ENCODE assay signal across 8 mouse cellular contexts in the genomic region with DNA sequence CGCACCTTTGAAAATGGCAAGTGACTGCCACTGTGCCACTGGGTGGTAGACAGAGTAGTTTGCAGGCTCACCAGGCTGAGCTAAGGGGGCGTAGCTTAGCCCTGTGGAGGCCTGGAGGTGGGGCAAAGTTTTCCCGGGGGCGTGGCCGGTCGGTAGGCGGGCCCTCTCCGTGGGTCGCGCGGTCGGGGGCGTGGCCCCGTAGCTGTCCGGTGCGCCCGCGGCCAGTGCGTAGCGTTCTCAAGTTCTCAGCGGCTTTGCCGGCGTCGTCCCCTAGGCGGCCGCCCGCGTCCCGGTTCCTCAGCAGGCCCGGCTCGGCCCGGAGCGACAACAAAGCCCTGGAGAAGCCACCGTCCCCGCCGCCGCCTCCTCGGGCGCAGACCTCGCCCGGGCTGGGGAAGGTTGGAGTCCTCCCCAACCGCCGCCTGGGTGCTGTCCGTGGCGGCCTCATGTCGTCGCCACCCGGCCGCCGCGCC. TPM values are rescaled to one million over a fixed set of nuclear protein-coding genes. Genes with fewer than 3 reads are reported as not detected.
DNase-seq lines count a peak whose midpoint lies in the region; ATAC-seq and TF ChIP-seq lines count a peak whose summit lies in the region.

A gene (plus strand): TSS at position 191 of the 473 bp plus-strand sequence.

- TF ChIP-seq CTCF in layer of hippocampus, adult 2 months (conservative IDR thresholded peaks at IDR 0.05), result peak; percentile 60
- peak; percentile 31 for TF ChIP-seq CTCF in lung, embryonic 14.5 days (IDR thresholded peaks at IDR 0.05; ENCODE audit: low read depth)
- no peak for TF ChIP-seq CTCF in olfactory bulb, adult 2 months (IDR thresholded peaks at IDR 0.05; ENCODE audit: insufficient read depth, low read depth, low read length)
- TF ChIP-seq CTCF in thymus, adult 2 months (IDR thresholded peaks at IDR 0.05; ENCODE audit: borderline replicate concordance, control insufficient read depth, extremely low read depth, insufficient read depth, low read length, poor library complexity), result no peak

- peak; percentile 93 for ATAC-seq in forebrain, embryonic 16.5 days
- ATAC-seq in lung, embryonic 14.5 days (ENCODE audit: insufficient read depth), result peak; percentile 92

- H3K9ac ChIP-seq in ES-E14 (ENCODE audit: insufficient read depth, low read depth, low read length, poor library complexity, severe bottlenecking), result peak within 1 kb of the TSS; percentile 83
- peak within 1 kb of the TSS; percentile 82 for H3K9ac ChIP-seq in forebrain, embryonic 16.5 days (replicated peaks; ENCODE audit: low read depth, low read length)
- H3K9ac ChIP-seq in lung, embryonic 14.5 days, result peak within 1 kb of the TSS; percentile 58

- H3K9me3 ChIP-seq in ES-E14 (ENCODE audit: control insufficient read depth, insufficient read depth, low read depth, low read length), result no peaks in the 10 kb centered on the region
- H3K9me3 ChIP-seq in forebrain, embryonic 16.5 days (ENCODE audit: control insufficient read depth, low read length), result no peaks in the 10 kb centered on the region
- no peaks in the 10 kb centered on the region for H3K9me3 ChIP-seq in lung, embryonic 14.5 days (ENCODE audit: low read depth, low read length)

- DNase-seq in ES-E14 (ENCODE audit: low read depth, low spot score), result peak; percentile 71
- peak; percentile 81 for DNase-seq in cerebellum, adult 11-12 months
- DNase-seq in heart, postnatal 36 days, result peak; percentile 95
- peak; percentile 82 to 89 for DNase-seq in layer of hippocampus, adult 2 months (ENCODE audit: low spot score in 2 of 2)
- peak; percentile 94 for DNase-seq in lung, embryonic 14.5 days
- DNase-seq in thymus, adult 2 months, result peak; percentile 92

- peaks cover 0 to 3% of the 10 kb centered on the region in 2 experiments; a peak in 2 of 4 replicates for H3K4me1 ChIP-seq in ES-E14 (ENCODE audit: control insufficient read depth in 2 of 2, insufficient read depth in 2 of 2, low read length in 2 of 2, poor library complexity in 1 of 2)
- H3K4me1 ChIP-seq in forebrain, embryonic 16.5 days (replicated peaks; ENCODE audit: control insufficient read depth, insufficient read depth, low read length), result peaks cover 3% of the 10 kb centered on the region; the same call in 1 of the 2 replicates
- no peaks in the 10 kb centered on the region for H3K4me1 ChIP-seq in lung, embryonic 14.5 days (ENCODE audit: insufficient read depth)
- peaks cover 14% of the 10 kb centered on the region for H3K4me1 ChIP-seq in olfactory bulb, adult 2 months (ENCODE audit: control insufficient read depth, insufficient read depth, low read length)
- 0 out of 2 replicates have a peak, but pooled peaks cover 2% of the 10 kb centered on the region for H3K4me1 ChIP-seq in thymus, adult 2 months (replicated peaks; ENCODE audit: control insufficient read depth, insufficient read depth, low read length)

- H3K27ac ChIP-seq in ES-E14 (ENCODE audit: insufficient read depth, low read depth, low read length, poor library complexity, severe bottlenecking), result peak within 1 kb of the TSS; percentile 74; the same call in 1 of the 2 replicates
- peak within 1 kb of the TSS; percentile 52 for H3K27ac ChIP-seq in forebrain, embryonic 16.5 days (ENCODE audit: low read length)
- peak within 1 kb of the TSS; percentile 76 for H3K27ac ChIP-seq in layer of hippocampus, adult 2 months
- H3K27ac ChIP-seq in lung, embryonic 14.5 days (ENCODE audit: low read depth), result peak within 1 kb of the TSS; percentile 94
- 0 out of 2 replicates have a peak within 1 kb of the TSS, but pooled peaks have one; percentile 12 for H3K27ac ChIP-seq in olfactory bulb, adult 2 months (ENCODE audit: insufficient read depth, low read depth, low read length)
- H3K27ac ChIP-seq in thymus, adult 2 months (ENCODE audit: control insufficient read depth, insufficient read depth, low read length), result no peak within 1 kb of the TSS

- TF ChIP-seq POLR2A in olfactory bulb, adult 2 months (IDR thresholded peaks at IDR 0.05; ENCODE audit: insufficient read depth, low read depth, low read length), result no peak
- TF ChIP-seq POLR2A in thymus, adult 2 months (IDR thresholded peaks at IDR 0.05; ENCODE audit: control insufficient read depth, extremely low read depth, insufficient read depth, low read length, poor library complexity), result no peak

- under 1% methylated on average over 44 of the region's 51 CpGs for WGBS in forebrain, embryonic 16.5 days
- WGBS in lung, embryonic 14.5 days, result under 1% methylated on average over 51 of the region's 51 CpGs
- under 1% methylated on average over 51 of the region's 51 CpGs for WGBS in olfactory bulb, adult 2 months
- WGBS in thymus, adult 2 months, result under 1% methylated on average over 51 of the region's 51 CpGs

- H3K4me3 ChIP-seq in ES-E14 (ENCODE audit: insufficient read depth in 1 of 2, low read depth in 1 of 2, low read length in 2 of 2, poor library complexity in 1 of 2, severe bottlenecking in 1 of 2), result peak within 1 kb of the TSS; percentile 88 to 89
- H3K4me3 ChIP-seq in forebrain, embryonic 16.5 days (replicated peaks; ENCODE audit: low read length), result peak within 1 kb of the TSS; percentile 77
- H3K4me3 ChIP-seq in layer of hippocampus, adult 2 months, result peak within 1 kb of the TSS; percentile 84
- peak within 1 kb of the TSS; percentile 62 for H3K4me3 ChIP-seq in lung, embryonic 14.5 days (ENCODE audit: low read depth, low read length)
- H3K4me3 ChIP-seq in olfactory bulb, adult 2 months (ENCODE audit: insufficient read depth, low read depth, low read length), result peak within 1 kb of the TSS; percentile 74
- peak within 1 kb of the TSS; percentile 63 for H3K4me3 ChIP-seq in thymus, adult 2 months (ENCODE audit: control insufficient read depth, insufficient read depth, low read length)

- no peaks in the 10 kb centered on the region for H3K36me3 ChIP-seq in ES-E14 (ENCODE audit: control insufficient read depth, insufficient read depth, low read length, poor library complexity, severe bottlenecking)
- no peaks in the 10 kb centered on the region for H3K36me3 ChIP-seq in forebrain, embryonic 16.5 days (ENCODE audit: control insufficient read depth, insufficient read depth)
- no peaks in the 10 kb centered on the region for H3K36me3 ChIP-seq in lung, embryonic 14.5 days (ENCODE audit: insufficient read depth)
- no peaks in the 10 kb centered on the region for H3K36me3 ChIP-seq in thymus, adult 2 months (ENCODE audit: control insufficient read depth, insufficient read depth, low read length)

- H3K4me2 ChIP-seq in forebrain, embryonic 16.5 days (ENCODE audit: low read length), result peak within 1 kb of the TSS; percentile 69
- H3K4me2 ChIP-seq in lung, embryonic 14.5 days, result peak within 1 kb of the TSS; percentile 94

- H3K27me3 ChIP-seq in forebrain, embryonic 16.5 days (replicated peaks; ENCODE audit: control insufficient read depth, insufficient read depth, low read length), result no peaks in the 10 kb centered on the region
- no peaks in the 10 kb centered on the region for H3K27me3 ChIP-seq in lung, embryonic 14.5 days (ENCODE audit: insufficient read depth, low read length)
- H3K27me3 ChIP-seq in thymus, adult 2 months (ENCODE audit: control insufficient read depth, insufficient read depth, low read length), result no peaks in the 10 kb centered on the region

- in situ Hi-C loops in ES-E14 (cut with MboI; ENCODE audit: low sequenced_read_pairs in 2 of 2, unreplicated experiment in 2 of 2), result no loop called here

- intact Hi-C loops in heart, postnatal 36 days (cut with DNase I), result no loop called here

TF ChIP-seq in ES-E14, 5 proteins besides CTCF, POLR2A, EP300 and RAD21:
- TF ChIP-seq ZNF384 (IDR thresholded peaks at IDR 0.05; ENCODE audit: low read depth, low read length) (no peak), HCFC1 (IDR thresholded peaks at IDR 0.05; ENCODE audit: borderline replicate concordance, insufficient read depth, low read length) (0 out of 2 replicates have a peak, but pooled peaks have one; percentile 7), MAFK (IDR thresholded peaks at IDR 0.05; ENCODE audit: insufficient read depth, low read depth, low read length) (no peak), ZC3H11A (IDR thresholded peaks at IDR 0.05; ENCODE audit: borderline replicate concordance, low read depth, low read length) (no peak), CHD2 (IDR thresholded peaks at IDR 0.05; ENCODE audit: low read depth, low read length) (no peak)

RNA-seq across cellular contexts. Expression of the gene that starts here (rescaled TPM):
- 4.9 and 5.1 TPM in 2 replicates for total RNA-seq in ES-E14 (2012; rRNA removed)
- 11.1 and 11.9 TPM in 2 replicates for polyA plus RNA-seq in forebrain, embryonic 16.5 days (2015; fragmentation: Nextera tagmentation; extraction: Ambion mirVana)
- 10 to 100 TPM; 15.8 to 17.8 TPM for total RNA-seq in heart, postnatal 36 days (2021)
- 1 to 10 TPM; 3.6 to 3.9 TPM for total RNA-seq in layer of hippocampus, adult 2 months (2021)
- polyA plus RNA-seq in lung, embryonic 14.5 days (2014; fragmentation: Nextera tagmentation; extraction: Ambion mirVana), result 14.6 and 14.9 TPM in 2 replicates
- not detected in 2 replicates for polyA plus RNA-seq in olfactory bulb, adult 2 months (2012; ENCODE audit: insufficient read depth, insufficient read length, low replicate concordance, missing spikeins)
- 8.8 and 10.2 TPM in 2 replicates for polyA plus RNA-seq in thymus, adult 2 months (2012; rRNA removed)

Comparison
In these comparisons a context has a peak if more than half of its experiments do, and no peak if none do; other contexts are left out.
1. CTCF ChIP-seq: peak in layer of hippocampus, adult 2 months (single experiment) and lung, embryonic 14.5 days (single experiment); none in olfactory bulb, adult 2 months (single experiment) and thymus, adult 2 months (single experiment).
2. Peak in every context shown above with its lines, with median percentiles within 50 percentile points of each other: DNase-seq, H3K4me3 ChIP-seq and H3K9ac ChIP-seq.